Mouse (Mus musculus) lung, embryonic 14.5 days (tissue): ENCODE measurements around the gene Prr5l. TPM values are rescaled to one million over a fixed set of nuclear protein-coding genes. Genes with fewer than 3 reads are reported as not detected.

Experiments used
- ATAC-seq: fragments of 200-750 bp; cut with Nextera tagmentation; 2 replicates; pipeline ENCODE4 v1.8.0; 2017; ENCODE audit warnings: mild to moderate bottlenecking, moderate TSS enrichment, moderate library complexity; ENCODE audit not compliant: insufficient read depth
- DNase-seq: peaks from one replicate; pipeline ENCODE4 v3.0.0-alpha.2; 2015
- H3K27ac ChIP-seq: fragments of 300-500 bp; sonication (generic); 2 replicates; pipeline ENCODE4 v1.5.1; 2014; ENCODE audit warnings: low read depth, mild to moderate bottlenecking, moderate library complexity
- H3K27me3 ChIP-seq: fragments of 300-500 bp; sonication (generic); 2 replicates; pipeline ENCODE4 v1.6.1; 2014; ENCODE audit warnings: low read length, control low read depth; ENCODE audit not compliant: insufficient read depth
- H3K36me3 ChIP-seq: fragments of 300-500 bp; sonication (generic); 2 replicates; pipeline ENCODE4 v1.6.1; 2014; ENCODE audit warnings: control low read depth; ENCODE audit not compliant: insufficient read depth
- H3K4me1 ChIP-seq: fragments of 300-500 bp; sonication (generic); 2 replicates; pipeline ENCODE4 v1.6.1; 2014; ENCODE audit warnings: antibody characterized with exemption, control low read depth; ENCODE audit not compliant: insufficient read depth
- H3K4me2 ChIP-seq: fragments of 300-500 bp; sonication (generic); 2 replicates; pipeline ENCODE4 v1.6.1; 2014; ENCODE audit warnings: mild to moderate bottlenecking
- H3K4me3 ChIP-seq: fragments of 300-500 bp; sonication (generic); 2 replicates; pipeline ENCODE4 v1.5.1; 2014; ENCODE audit warnings: low read depth, low read length
- H3K9ac ChIP-seq: fragments of 300-500 bp; sonication (generic); 2 replicates; pipeline ENCODE4 v1.6.1; 2014
- H3K9me3 ChIP-seq: fragments of 300-500 bp; sonication (generic); 2 replicates; pipeline ENCODE4 v1.6.1; 2016; ENCODE audit warnings: low read depth, low read length, control low read depth
- CTCF ChIP-seq: IDR thresholded peaks from 2 replicates; pipeline ENCODE4 v1.5.1; 2016; ENCODE audit warnings: antibody characterized with exemption, low read depth
- WGBS: fragments of 180-500 bp; shearing (Covaris S2); extraction: QIAGEN DNeasy Blood & Tissue Kit; methylation state at CpG from one replicate; pipeline ENCODE4 v1.1.7; 2014; 5-methylcytosine and 5-hydroxymethylcytosine counted together
- polyA plus RNA-seq: library from polyadenylated mRNA; unstranded; fragments of >200 nt; fragmentation: Nextera tagmentation; extraction: Ambion mirVana; gene quantifications from 2 replicates; pipeline ENCODE4 v1.2.1, GENCODE M21; 2014

Prr5l gene
- polyA plus RNA-seq, 1 experiment from 2014 or later = 48.9 TPM

GRCm38 (mm10) chr2:101762405-101762804 lies 120.4 kb downstream of the Prr5l start:
- ATAC-seq (peak; percentile 74), DNase-seq (peak; percentile 69)
- 39% methylated on average over 10 of the region's 10 CpGs for WGBS
- no peak for TF ChIP-seq CTCF
- Histone ChIP-seq H3K4me2 (no peak overlapping the region), H3K4me3 (no peak overlapping the region), H3K9me3 (no peaks in the 10 kb centered on the region), H3K9ac (no peak overlapping the region), H3K36me3 (peaks cover 43% of the 10 kb centered on the region; the same call in 1 of the 2 replicates), H3K27me3 (no peaks in the 10 kb centered on the region), H3K27ac (peak overlapping the region; percentile 26; the same call in 1 of the 2 replicates), H3K4me1 (0 out of 2 replicates have a peak, but pooled peaks cover 11% of the 10 kb centered on the region)

DNA sequence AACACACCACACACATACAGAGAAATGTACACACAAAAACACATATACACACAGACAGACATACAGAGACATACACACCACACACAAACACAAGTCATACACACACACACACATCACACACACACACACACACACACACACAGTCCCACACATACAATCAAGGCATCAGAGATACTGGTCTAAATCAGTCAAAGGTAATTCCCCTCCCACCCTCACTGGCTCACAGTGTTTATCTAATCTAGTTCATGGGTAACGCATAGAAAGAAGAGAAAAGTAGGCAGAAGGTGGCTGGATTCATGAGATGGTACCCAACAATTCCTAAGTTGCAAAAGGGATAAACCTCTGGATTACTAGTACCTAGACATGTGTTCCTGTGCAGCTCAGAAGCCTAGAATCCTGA lies 120.9 kb downstream of the Prr5l start:
- 90% methylated on average over 1 of the region's 1 CpGs for WGBS
- Histone ChIP-seq H3K27ac (no peak overlapping the region), H3K4me2 (no peak overlapping the region), H3K9me3 (no peaks in the 10 kb centered on the region), H3K9ac (no peak overlapping the region), H3K27me3 (no peaks in the 10 kb centered on the region), H3K4me3 (no peak overlapping the region), H3K36me3 (peaks cover 40% of the 10 kb centered on the region; the same call in 1 of the 2 replicates), H3K4me1 (0 out of 2 replicates have a peak, but pooled peaks cover 11% of the 10 kb centered on the region)
- ATAC-seq (no peak), DNase-seq (no peak)
- no peak for TF ChIP-seq CTCF

GRCm38 (mm10) chr2:101759523-101760277 lies 123.1 kb downstream of the Prr5l start:
- no peak for TF ChIP-seq CTCF
- Histone ChIP-seq H3K9me3 (no peaks in the 10 kb centered on the region), H3K36me3 (peaks cover 26% of the 10 kb centered on the region; the same call in 1 of the 2 replicates), H3K27me3 (no peaks in the 10 kb centered on the region), H3K9ac (no peak overlapping the region), H3K4me3 (no peak overlapping the region), H3K27ac (no peak overlapping the region), H3K4me1 (peaks cover 27% of the 10 kb centered on the region), H3K4me2 (no peak overlapping the region)
- no peak for DNase-seq
- ATAC-seq = no peak
- 63% methylated on average over 9 of the region's 9 CpGs for WGBS

- TF ChIP-seq CTCF = no peak
- H3K27ac ChIP-seq = no peak overlapping the region
- H3K27me3 ChIP-seq = no peaks in the 10 kb centered on the region
- ATAC-seq (no peak), DNase-seq (no peak)
- H3K4me1 ChIP-seq = peaks cover 40% of the 10 kb centered on the region
- no peaks in the 10 kb centered on the region for H3K9me3 ChIP-seq
- WGBS = 86% methylated on average over 1 of the region's 1 CpGs
- H3K9ac ChIP-seq = no peak overlapping the region
- peaks cover 16% of the 10 kb centered on the region; the same call in 1 of the 2 replicates for H3K36me3 ChIP-seq
- H3K4me2 ChIP-seq = no peak overlapping the region
- H3K4me3 ChIP-seq = no peak overlapping the region
Observed at GRCm38 (mm10) chr2:101757806-101758205, 125.0 kb downstream of the Prr5l start.

DNA sequence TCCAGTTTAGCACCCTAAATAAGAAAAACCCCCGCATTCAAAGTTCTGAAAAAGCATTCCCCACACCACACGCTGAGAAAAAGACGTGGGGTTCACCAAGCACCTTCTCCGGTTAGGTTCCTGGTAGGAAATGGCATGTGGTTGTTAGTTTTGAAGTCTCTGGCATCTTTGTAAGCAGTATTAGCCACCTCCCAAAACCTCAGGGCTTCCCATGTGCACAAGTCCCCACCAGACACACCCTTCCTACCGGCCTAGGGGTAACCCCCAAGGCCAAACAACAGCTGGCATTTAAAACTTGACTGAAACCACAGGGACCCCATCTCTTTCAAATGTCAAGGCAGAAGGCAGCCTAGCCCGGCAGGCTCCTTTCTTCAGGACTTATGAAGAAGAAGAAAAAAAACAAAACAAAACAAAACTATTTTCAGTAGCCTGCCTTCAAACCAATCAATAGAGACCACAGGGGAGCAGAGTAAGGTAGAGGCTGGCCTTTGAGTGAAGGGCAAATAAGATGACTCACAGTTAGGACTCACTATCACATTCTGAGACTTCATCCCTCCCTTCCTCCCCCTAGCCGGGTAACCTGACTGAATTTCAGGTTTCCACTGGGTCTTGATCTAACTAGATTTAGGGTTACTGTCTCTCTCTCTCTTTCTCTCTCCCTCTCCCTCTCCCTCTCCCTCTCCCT lies 126.6 kb downstream of the Prr5l start:
- no peak for TF ChIP-seq CTCF
- Histone ChIP-seq H3K4me1 (peaks cover 42% of the 10 kb centered on the region), H3K27me3 (no peaks in the 10 kb centered on the region), H3K9me3 (no peaks in the 10 kb centered on the region), H3K36me3 (0 out of 2 replicates have a peak, but pooled peaks cover 3% of the 10 kb centered on the region), H3K9ac (no peak overlapping the region), H3K4me2 (no peak overlapping the region), H3K27ac (no peak overlapping the region), H3K4me3 (no peak overlapping the region)
- no peak for DNase-seq
- ATAC-seq = no peak
- 43% methylated on average over 7 of the region's 7 CpGs for WGBS

DNA sequence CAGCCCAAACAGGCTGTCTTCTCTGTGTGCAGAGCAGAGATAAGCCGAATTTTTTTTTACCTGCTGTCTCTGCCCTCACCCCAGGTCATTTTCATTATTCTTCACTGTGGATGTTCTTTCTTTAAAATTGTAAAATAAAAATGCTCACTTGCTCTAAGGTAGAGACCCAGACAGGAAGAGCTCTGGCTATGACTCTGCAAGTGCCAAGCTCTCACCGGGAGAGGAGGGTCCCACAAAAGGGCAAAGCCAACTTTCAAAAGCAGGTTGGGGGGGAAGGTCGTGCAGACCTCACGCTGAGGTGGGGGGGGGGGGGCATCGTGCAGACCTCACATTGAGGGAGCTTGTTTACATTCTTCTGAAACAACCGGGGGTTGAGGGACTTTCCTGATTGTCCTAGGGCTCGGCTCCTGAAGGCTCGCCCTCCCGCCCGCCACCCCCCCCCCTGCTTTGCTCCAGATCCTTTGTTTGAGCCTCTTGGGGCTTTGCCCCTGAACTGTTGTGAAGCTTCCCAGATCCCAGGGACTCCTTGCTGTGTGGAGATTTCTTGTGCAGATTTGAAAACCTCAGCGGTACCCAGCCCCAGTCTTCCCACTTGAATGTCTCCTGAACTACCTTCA lies 127.8 kb downstream of the Prr5l start:
- ATAC-seq (no peak), DNase-seq (no peak)
- Histone ChIP-seq H3K36me3 (no peaks in the 10 kb centered on the region), H3K4me3 (no peak overlapping the region), H3K27ac (no peak overlapping the region; the same call in 1 of the 2 replicates), H3K27me3 (no peaks in the 10 kb centered on the region), H3K4me1 (peaks cover 48% of the 10 kb centered on the region), H3K4me2 (peak overlapping the region; percentile 29; the same call in 1 of the 2 replicates), H3K9ac (no peak overlapping the region; the same call in none of the 2 replicates), H3K9me3 (no peaks in the 10 kb centered on the region)
- WGBS = 10% methylated on average over 11 of the region's 11 CpGs
- no peak for TF ChIP-seq CTCF

DNA sequence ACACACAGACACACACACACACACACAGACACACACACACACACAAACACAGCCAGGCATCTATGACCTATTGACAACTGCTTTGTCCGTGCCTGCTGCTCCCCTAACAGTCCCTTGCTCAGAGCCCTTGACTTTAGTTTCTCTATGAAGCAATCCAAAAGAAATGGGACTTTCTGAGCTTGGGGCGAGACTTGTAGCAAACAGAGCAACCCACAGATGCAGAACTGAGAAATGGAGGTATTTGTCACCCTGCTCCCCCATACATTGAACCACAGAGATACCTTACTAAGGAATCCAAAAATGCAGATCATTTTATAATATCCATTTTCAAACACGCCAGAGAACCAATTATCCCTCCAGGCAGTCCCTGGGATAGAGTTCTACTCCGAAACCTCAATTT lies 128.4 kb downstream of the Prr5l start:
- ATAC-seq (no peak), DNase-seq (no peak)
- WGBS = 56% methylated on average over 4 of the region's 4 CpGs
- Histone ChIP-seq H3K4me1 (peaks cover 50% of the 10 kb centered on the region), H3K4me2 (no peak overlapping the region), H3K36me3 (no peaks in the 10 kb centered on the region), H3K4me3 (no peak overlapping the region), H3K27me3 (no peaks in the 10 kb centered on the region), H3K9me3 (no peaks in the 10 kb centered on the region), H3K9ac (no peak overlapping the region), H3K27ac (peak overlapping the region; percentile 27; the same call in 1 of the 2 replicates)
- no peak for TF ChIP-seq CTCF
